Mouse (Mus musculus): ENCODE measurements at regions not wholly inside any gene's neighbourhood (a gene's known extent, or its start where the extent isn't known, plus 50 kb on each side); places are given as distances from the start of the nearest gene placed in this dataset.

DNA sequence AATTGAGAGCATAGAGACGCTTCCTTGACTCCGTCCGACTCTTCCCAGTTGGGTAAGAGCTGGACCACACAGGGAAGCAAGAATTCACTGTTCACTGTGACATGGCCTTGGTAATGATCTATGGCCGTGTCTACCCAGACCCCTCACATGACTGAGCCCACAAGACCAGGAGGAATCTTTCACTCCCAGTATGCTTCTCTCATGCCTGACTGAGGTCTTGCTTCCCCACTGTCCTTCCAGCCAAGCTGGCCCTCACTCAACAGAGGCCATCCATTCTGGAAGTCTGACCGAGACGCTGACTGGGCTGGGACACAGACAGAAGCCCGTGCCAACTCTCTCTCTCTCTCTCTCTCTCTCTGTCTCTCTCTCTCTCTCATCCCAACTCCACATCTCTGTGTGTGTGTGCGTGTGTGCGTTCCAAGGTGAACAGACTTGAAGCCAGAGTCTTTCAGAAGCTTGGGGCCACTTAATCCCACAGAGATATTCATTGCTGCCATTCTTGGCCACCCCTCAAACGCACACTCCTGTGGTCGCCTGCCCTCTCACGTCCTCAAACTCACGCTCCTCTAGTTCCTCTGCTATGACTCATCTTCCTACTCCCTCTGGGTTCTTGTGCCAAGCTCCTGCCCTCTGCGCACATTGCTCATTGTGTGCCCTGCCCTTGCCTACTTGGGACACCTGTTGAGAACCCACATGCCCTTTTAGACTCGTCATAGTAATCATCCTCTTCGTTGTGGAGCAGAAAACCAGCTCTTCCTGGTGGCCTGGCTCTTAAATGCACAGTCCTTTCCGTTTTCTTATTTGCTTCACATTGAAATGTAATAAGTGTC is 197.2 kb upstream of the Usp25 start:
- H3K36me3 ChIP-seq (ENCODE audit: insufficient read depth, low read length), result no peaks in the 10 kb centered on the region
- H3K27me3 ChIP-seq (ENCODE audit: insufficient read depth, low read length), result no peaks in the 10 kb centered on the region
- no peaks in the 10 kb centered on the region for H3K9me3 ChIP-seq (ENCODE audit: low read length)
- no peak for TF ChIP-seq POU5F1 (IDR thresholded peaks at IDR 0.05; ENCODE audit: borderline replicate concordance, low read length)
- H3K4me1 ChIP-seq (replicated peaks; ENCODE audit: low read depth, low read length), result no peaks in the 10 kb centered on the region
- no peak overlapping the region for H3K4me3 ChIP-seq (replicated peaks; ENCODE audit: low read length)

- TF ChIP-seq POU5F1 (IDR thresholded peaks at IDR 0.05; ENCODE audit: borderline replicate concordance, low read length) (no peak), CTCF (conservative IDR thresholded peaks at IDR 0.05; ENCODE audit: low read length) (no peak; the same call in 1 of the 2 replicates), NANOG (IDR thresholded peaks at IDR 0.05; ENCODE audit: borderline replicate concordance, low read length) (no peak)
- no peak overlapping the region for H3K4me3 ChIP-seq (replicated peaks; ENCODE audit: low read length)
- H3K36me3 ChIP-seq (ENCODE audit: insufficient read depth, low read length), result no peaks in the 10 kb centered on the region
- no peaks in the 10 kb centered on the region for H3K4me1 ChIP-seq (replicated peaks; ENCODE audit: low read depth, low read length)
- H3K27me3 ChIP-seq (ENCODE audit: insufficient read depth, low read length), result no peaks in the 10 kb centered on the region
- no peaks in the 10 kb centered on the region for H3K9me3 ChIP-seq (ENCODE audit: low read length)
Measured at GRCm38 (mm10) chr16:76803725-76804124, 209.8 kb upstream of the Usp25 start.

DNA sequence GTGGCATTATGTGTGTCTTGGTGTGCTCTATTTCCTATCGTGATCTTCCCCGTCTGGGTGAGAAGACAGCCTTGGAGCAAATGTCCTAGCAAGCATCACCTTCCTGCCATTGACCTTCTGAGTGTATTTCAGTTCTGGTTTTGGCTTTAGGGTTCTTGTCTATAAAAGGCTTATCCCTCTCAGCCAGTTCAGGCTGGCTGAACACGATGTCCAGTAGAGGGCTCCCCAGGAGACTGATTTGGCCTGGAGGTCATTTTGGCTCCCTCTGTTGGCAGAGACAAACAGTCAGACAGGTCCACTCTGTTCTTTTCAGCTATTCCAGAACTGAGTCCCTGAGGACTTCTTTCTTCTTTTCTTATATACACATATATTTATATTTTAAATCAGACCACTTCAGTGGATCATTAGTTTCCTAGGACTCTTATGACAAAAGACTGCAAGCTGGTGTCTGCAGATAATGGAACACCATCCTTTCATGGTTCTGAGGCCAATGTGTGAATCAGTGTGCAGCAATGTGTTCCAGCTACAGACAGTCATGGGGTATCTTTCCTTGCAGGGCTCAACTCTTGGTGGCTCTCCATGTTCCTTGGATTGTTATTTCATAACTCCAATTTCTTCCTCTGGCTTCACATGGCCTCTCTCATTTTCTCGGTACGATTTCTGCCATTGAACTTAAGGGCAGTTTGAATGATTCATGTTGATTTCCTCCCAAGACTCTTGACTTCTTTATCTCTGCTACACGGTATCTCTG is 226.9 kb upstream of the Usp25 start:
- Histone ChIP-seq H3K4me1 (replicated peaks; ENCODE audit: low read depth, low read length) (no peaks in the 10 kb centered on the region), H3K36me3 (ENCODE audit: insufficient read depth, low read length) (no peaks in the 10 kb centered on the region), H3K27me3 (ENCODE audit: insufficient read depth, low read length) (no peaks in the 10 kb centered on the region), H3K4me3 (replicated peaks; ENCODE audit: low read length) (no peak overlapping the region), H3K9me3 (ENCODE audit: low read length) (peaks cover 6% of the 10 kb centered on the region; the same call in 1 of the 2 replicates)
- TF ChIP-seq POU5F1 (IDR thresholded peaks at IDR 0.05; ENCODE audit: borderline replicate concordance, low read length) (no peak), CTCF (conservative IDR thresholded peaks at IDR 0.05; ENCODE audit: low read length) (peak; percentile 36)

GRCm38 (mm10) chr16:76782656-76783055 is 230.8 kb upstream of the Usp25 start:
- Histone ChIP-seq H3K36me3 (ENCODE audit: insufficient read depth, low read length) (no peaks in the 10 kb centered on the region), H3K9me3 (ENCODE audit: low read length) (no peaks in the 10 kb centered on the region), H3K4me3 (replicated peaks; ENCODE audit: low read length) (no peak overlapping the region), H3K27me3 (ENCODE audit: insufficient read depth, low read length) (no peaks in the 10 kb centered on the region), H3K4me1 (replicated peaks; ENCODE audit: low read depth, low read length) (no peaks in the 10 kb centered on the region)
- no peak for TF ChIP-seq POU5F1 (IDR thresholded peaks at IDR 0.05; ENCODE audit: borderline replicate concordance, low read length)
- TF ChIP-seq CTCF (conservative IDR thresholded peaks at IDR 0.05; ENCODE audit: low read length), result no peak
- TF ChIP-seq NANOG (IDR thresholded peaks at IDR 0.05; ENCODE audit: borderline replicate concordance, low read length), result no peak

GRCm38 (mm10) chr16:76775790-76776189 is 237.7 kb upstream of the Usp25 start:
- Histone ChIP-seq H3K4me1 (replicated peaks; ENCODE audit: low read depth, low read length) (no peaks in the 10 kb centered on the region), H3K36me3 (ENCODE audit: insufficient read depth, low read length) (no peaks in the 10 kb centered on the region), H3K27me3 (ENCODE audit: insufficient read depth, low read length) (no peaks in the 10 kb centered on the region), H3K4me3 (replicated peaks; ENCODE audit: low read length) (no peak overlapping the region), H3K9me3 (ENCODE audit: low read length) (no peaks in the 10 kb centered on the region)
- no peak for TF ChIP-seq CTCF (conservative IDR thresholded peaks at IDR 0.05; ENCODE audit: low read length)
- no peak for TF ChIP-seq POU5F1 (IDR thresholded peaks at IDR 0.05; ENCODE audit: borderline replicate concordance, low read length)
- no peak for TF ChIP-seq NANOG (IDR thresholded peaks at IDR 0.05; ENCODE audit: borderline replicate concordance, low read length)

GRCm38 (mm10) chr16:76774032-76774431 is 239.5 kb upstream of the Usp25 start:
- Histone ChIP-seq H3K4me1 (replicated peaks; ENCODE audit: low read depth, low read length) (no peaks in the 10 kb centered on the region), H3K9me3 (ENCODE audit: low read length) (no peaks in the 10 kb centered on the region), H3K27me3 (ENCODE audit: insufficient read depth, low read length) (no peaks in the 10 kb centered on the region), H3K4me3 (replicated peaks; ENCODE audit: low read length) (no peak overlapping the region), H3K36me3 (ENCODE audit: insufficient read depth, low read length) (no peaks in the 10 kb centered on the region)
- TF ChIP-seq CTCF (conservative IDR thresholded peaks at IDR 0.05; ENCODE audit: low read length) (no peak), POU5F1 (IDR thresholded peaks at IDR 0.05; ENCODE audit: borderline replicate concordance, low read length) (no peak), NANOG (IDR thresholded peaks at IDR 0.05; ENCODE audit: borderline replicate concordance, low read length) (no peak)

GRCm38 (mm10) chr16:76773466-76773865 is 240.0 kb upstream of the Usp25 start:
- Histone ChIP-seq H3K4me3 (replicated peaks; ENCODE audit: low read length) (no peak overlapping the region), H3K36me3 (ENCODE audit: insufficient read depth, low read length) (no peaks in the 10 kb centered on the region), H3K9me3 (ENCODE audit: low read length) (no peaks in the 10 kb centered on the region), H3K27me3 (ENCODE audit: insufficient read depth, low read length) (no peaks in the 10 kb centered on the region), H3K4me1 (replicated peaks; ENCODE audit: low read depth, low read length) (no peaks in the 10 kb centered on the region)
- TF ChIP-seq NANOG (IDR thresholded peaks at IDR 0.05; ENCODE audit: borderline replicate concordance, low read length) (no peak), POU5F1 (IDR thresholded peaks at IDR 0.05; ENCODE audit: borderline replicate concordance, low read length) (no peak), CTCF (conservative IDR thresholded peaks at IDR 0.05; ENCODE audit: low read length) (no peak)

DNA sequence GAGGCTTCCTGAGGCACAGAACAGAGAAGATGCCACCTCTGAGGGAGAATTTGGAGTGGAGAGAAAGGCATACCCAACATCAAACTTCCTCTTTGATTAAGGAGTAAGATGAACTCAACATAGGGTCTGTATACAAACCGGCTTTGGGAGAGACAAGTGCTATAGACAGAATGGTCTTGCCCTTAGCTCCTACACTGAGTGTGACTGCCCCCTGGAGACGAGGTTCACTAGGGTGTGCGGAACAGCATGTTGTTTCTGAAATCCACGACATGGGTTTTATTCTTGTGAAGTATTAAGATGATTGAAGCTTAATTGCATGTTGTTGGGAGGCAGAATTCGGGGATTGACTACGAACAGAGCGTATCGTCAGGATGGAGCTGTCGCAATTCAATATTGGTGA is 244.9 kb upstream of the Usp25 start:
- TF ChIP-seq CTCF (conservative IDR thresholded peaks at IDR 0.05; ENCODE audit: low read length) (no peak), NANOG (IDR thresholded peaks at IDR 0.05; ENCODE audit: borderline replicate concordance, low read length) (no peak), POU5F1 (IDR thresholded peaks at IDR 0.05; ENCODE audit: borderline replicate concordance, low read length) (no peak)
- H3K4me3 ChIP-seq (replicated peaks; ENCODE audit: low read length), result no peak overlapping the region

More for the DNA sequence above, 244.9 kb upstream of the Usp25 start:
- Histone ChIP-seq H3K4me1 (replicated peaks; ENCODE audit: low read depth, low read length) (no peaks in the 10 kb centered on the region), H3K27me3 (ENCODE audit: insufficient read depth, low read length) (0 out of 2 replicates have a peak, but pooled peaks cover 5% of the 10 kb centered on the region), H3K36me3 (ENCODE audit: insufficient read depth, low read length) (no peaks in the 10 kb centered on the region), H3K9me3 (ENCODE audit: low read length) (no peaks in the 10 kb centered on the region)

All from E14TG2a.4 (cell line).